Mouse (Mus musculus): Measurements from ENCODE around the gene Aqp1. TPM values are rescaled to one million over a fixed set of nuclear protein-coding genes. Genes with fewer than 3 reads are reported as not detected.

Aqp1 gene
- polyA plus RNA-seq, 1 experiment from 2014 or later, result 6.5 TPM

GRCm38 (mm10) chr6:55326299-55326698 lies 9.9 kb upstream of the Aqp1 start:
- H3K36me3 ChIP-seq (replicated peaks; ENCODE audit: control insufficient read depth, insufficient read depth), result no peaks in the 10 kb centered on the region
- WGBS, result 82% methylated on average over 4 of the region's 4 CpGs
- no peak overlapping the region for H3K4me3 ChIP-seq (replicated peaks; ENCODE audit: low read length)
- no peaks in the 10 kb centered on the region for H3K4me1 ChIP-seq (replicated peaks; ENCODE audit: control insufficient read depth, insufficient read depth, low read length)
- ATAC-seq (ENCODE audit: low FRiP score) (no peak), DNase-seq (ENCODE audit: low spot score) (no peak)
- H3K4me2 ChIP-seq (replicated peaks), result no peak overlapping the region
- no peak overlapping the region for H3K27ac ChIP-seq
- no peaks in the 10 kb centered on the region for H3K27me3 ChIP-seq (ENCODE audit: control insufficient read depth, insufficient read depth, low read length)
- H3K9ac ChIP-seq, result no peak overlapping the region
- no peaks in the 10 kb centered on the region for H3K9me3 ChIP-seq (ENCODE audit: control insufficient read depth, low read length)

GRCm38 (mm10) chr6:55327326-55327725 lies 8.9 kb upstream of the Aqp1 start:
- no peak for DNase-seq (ENCODE audit: low spot score)
- H3K4me1 ChIP-seq (replicated peaks; ENCODE audit: control insufficient read depth, insufficient read depth, low read length), result peaks cover 9% of the 10 kb centered on the region; the same call in 1 of the 2 replicates
- no peak overlapping the region for H3K4me2 ChIP-seq (replicated peaks)
- no peak overlapping the region for H3K9ac ChIP-seq
- ATAC-seq (ENCODE audit: low FRiP score), result no peak
- H3K27me3 ChIP-seq (ENCODE audit: control insufficient read depth, insufficient read depth, low read length), result no peaks in the 10 kb centered on the region
- no peak overlapping the region for H3K27ac ChIP-seq
- no peaks in the 10 kb centered on the region for H3K9me3 ChIP-seq (ENCODE audit: control insufficient read depth, low read length)
- no peaks in the 10 kb centered on the region for H3K36me3 ChIP-seq (replicated peaks; ENCODE audit: control insufficient read depth, insufficient read depth)
- no peak overlapping the region for H3K4me3 ChIP-seq (replicated peaks; ENCODE audit: low read length)
- WGBS, result 87% methylated on average over 13 of the region's 13 CpGs

GRCm38 (mm10) chr6:55328179-55328578 lies 8.1 kb upstream of the Aqp1 start:
- no peaks in the 10 kb centered on the region for H3K9me3 ChIP-seq (ENCODE audit: control insufficient read depth, low read length)
- H3K4me1 ChIP-seq (replicated peaks; ENCODE audit: control insufficient read depth, insufficient read depth, low read length), result peaks cover 15% of the 10 kb centered on the region; the same call in 1 of the 2 replicates
- no peak overlapping the region for H3K27ac ChIP-seq
- no peaks in the 10 kb centered on the region for H3K27me3 ChIP-seq (ENCODE audit: control insufficient read depth, insufficient read depth, low read length)
- no peak overlapping the region for H3K4me3 ChIP-seq (replicated peaks; ENCODE audit: low read length)
- ATAC-seq (ENCODE audit: low FRiP score) (no peak), DNase-seq (ENCODE audit: low spot score) (no peak)
- 80% methylated on average over 4 of the region's 4 CpGs for WGBS
- no peaks in the 10 kb centered on the region for H3K36me3 ChIP-seq (replicated peaks; ENCODE audit: control insufficient read depth, insufficient read depth)
- H3K4me2 ChIP-seq (replicated peaks), result no peak overlapping the region
- no peak overlapping the region for H3K9ac ChIP-seq

GRCm38 (mm10) chr6:55331315-55331714 lies 4.9 kb upstream of the Aqp1 start:
- H3K4me2 ChIP-seq (replicated peaks), result no peak overlapping the region
- H3K27me3 ChIP-seq (ENCODE audit: control insufficient read depth, insufficient read depth, low read length), result no peaks in the 10 kb centered on the region
- WGBS, result 61% methylated on average over 6 of the region's 6 CpGs
- H3K4me1 ChIP-seq (replicated peaks; ENCODE audit: control insufficient read depth, insufficient read depth, low read length), result peaks cover 24% of the 10 kb centered on the region; the same call in 1 of the 2 replicates
- no peak overlapping the region for H3K9ac ChIP-seq
- no peak overlapping the region for H3K27ac ChIP-seq
- ATAC-seq (ENCODE audit: low FRiP score) (no peak), DNase-seq (ENCODE audit: low spot score) (no peak)
- H3K9me3 ChIP-seq (ENCODE audit: control insufficient read depth, low read length), result no peaks in the 10 kb centered on the region
- no peaks in the 10 kb centered on the region for H3K36me3 ChIP-seq (replicated peaks; ENCODE audit: control insufficient read depth, insufficient read depth)
- H3K4me3 ChIP-seq (replicated peaks; ENCODE audit: low read length), result no peak overlapping the region

- no peaks in the 10 kb centered on the region for H3K9me3 ChIP-seq (ENCODE audit: control insufficient read depth, low read length)
- peaks cover 25% of the 10 kb centered on the region; the same call in 1 of the 2 replicates for H3K4me1 ChIP-seq (replicated peaks; ENCODE audit: control insufficient read depth, insufficient read depth, low read length)
- no peak overlapping the region for H3K4me3 ChIP-seq (replicated peaks; ENCODE audit: low read length)
- H3K4me2 ChIP-seq (replicated peaks), result no peak overlapping the region
- peak; percentile 26 for DNase-seq (ENCODE audit: low spot score)
- WGBS, result 54% methylated on average over 5 of the region's 5 CpGs
- H3K27ac ChIP-seq, result no peak overlapping the region
- no peak overlapping the region for H3K9ac ChIP-seq
- no peaks in the 10 kb centered on the region for H3K36me3 ChIP-seq (replicated peaks; ENCODE audit: control insufficient read depth, insufficient read depth)
- H3K27me3 ChIP-seq (ENCODE audit: control insufficient read depth, insufficient read depth, low read length), result no peaks in the 10 kb centered on the region
- no peak for ATAC-seq (ENCODE audit: low FRiP score)
These were observed 4.0 kb upstream of the Aqp1 start for GRCm38 (mm10) chr6:55332100-55332772.

GRCm38 (mm10) chr6:55332773-55333109 lies 3.5 kb upstream of the Aqp1 start:
- H3K4me3 ChIP-seq (replicated peaks; ENCODE audit: low read length), result no peak overlapping the region
- H3K4me2 ChIP-seq (replicated peaks), result no peak overlapping the region
- 56% methylated on average over 6 of the region's 6 CpGs for WGBS
- H3K27ac ChIP-seq, result no peak overlapping the region; the same call in 1 of the 2 replicates
- H3K27me3 ChIP-seq (ENCODE audit: control insufficient read depth, insufficient read depth, low read length), result no peaks in the 10 kb centered on the region
- H3K36me3 ChIP-seq (replicated peaks; ENCODE audit: control insufficient read depth, insufficient read depth), result no peaks in the 10 kb centered on the region
- no peak overlapping the region for H3K9ac ChIP-seq
- DNase-seq (ENCODE audit: low spot score) (peak; percentile 41), ATAC-seq (ENCODE audit: low FRiP score) (peak; percentile 51; the same call in 1 of the 2 replicates)
- no peaks in the 10 kb centered on the region for H3K9me3 ChIP-seq (ENCODE audit: control insufficient read depth, low read length)
- peaks cover 25% of the 10 kb centered on the region; the same call in 1 of the 2 replicates for H3K4me1 ChIP-seq (replicated peaks; ENCODE audit: control insufficient read depth, insufficient read depth, low read length)

- DNase-seq (ENCODE audit: low spot score) (no peak), ATAC-seq (ENCODE audit: low FRiP score) (no peak)
- H3K9me3 ChIP-seq (ENCODE audit: control insufficient read depth, low read length), result no peaks in the 10 kb centered on the region
- H3K36me3 ChIP-seq (replicated peaks; ENCODE audit: control insufficient read depth, insufficient read depth), result no peaks in the 10 kb centered on the region
- H3K27ac ChIP-seq, result no peak overlapping the region
- 84% methylated on average over 5 of the region's 5 CpGs for whole genome bisulfite sequencing
- no peaks in the 10 kb centered on the region for H3K27me3 ChIP-seq (ENCODE audit: control insufficient read depth, insufficient read depth, low read length)
- no peak overlapping the region for H3K4me3 ChIP-seq (replicated peaks; ENCODE audit: low read length)
- no peak overlapping the region for H3K9ac ChIP-seq
- H3K4me2 ChIP-seq (replicated peaks), result no peak overlapping the region
- H3K4me1 ChIP-seq (replicated peaks; ENCODE audit: control insufficient read depth, insufficient read depth, low read length), result peaks cover 20% of the 10 kb centered on the region; the same call in 1 of the 2 replicates
These were observed 1.0 kb downstream of the Aqp1 start for GRCm38 (mm10) chr6:55337242-55337641.

GRCm38 (mm10) chr6:55338077-55338476 lies 1.8 kb downstream of the Aqp1 start:
- DNase-seq (ENCODE audit: low spot score), result no peak
- 0 out of 2 replicates have a peak, but pooled peaks cover 13% of the 10 kb centered on the region for H3K4me1 ChIP-seq (replicated peaks; ENCODE audit: control insufficient read depth, insufficient read depth, low read length)
- H3K9me3 ChIP-seq (ENCODE audit: control insufficient read depth, low read length), result no peaks in the 10 kb centered on the region
- H3K4me2 ChIP-seq (replicated peaks), result no peak overlapping the region
- H3K36me3 ChIP-seq (replicated peaks; ENCODE audit: control insufficient read depth, insufficient read depth), result no peaks in the 10 kb centered on the region
- H3K4me3 ChIP-seq (replicated peaks; ENCODE audit: low read length), result no peak overlapping the region
- 60% methylated on average over 6 of the region's 6 CpGs for WGBS
- no peaks in the 10 kb centered on the region for H3K27me3 ChIP-seq (ENCODE audit: control insufficient read depth, insufficient read depth, low read length)
- no peak for ATAC-seq (ENCODE audit: low FRiP score)
- no peak overlapping the region for H3K9ac ChIP-seq
- no peak overlapping the region for H3K27ac ChIP-seq

- Histone ChIP-seq H3K27me3 (ENCODE audit: control insufficient read depth, insufficient read depth, low read length) (no peaks in the 10 kb centered on the region), H3K4me1 (replicated peaks; ENCODE audit: control insufficient read depth, insufficient read depth, low read length) (0 out of 2 replicates have a peak, but pooled peaks cover 13% of the 10 kb centered on the region), H3K4me2 (replicated peaks) (no peak overlapping the region), H3K36me3 (replicated peaks; ENCODE audit: control insufficient read depth, insufficient read depth) (no peaks in the 10 kb centered on the region), H3K4me3 (replicated peaks; ENCODE audit: low read length) (no peak overlapping the region), H3K9me3 (ENCODE audit: control insufficient read depth, low read length) (no peaks in the 10 kb centered on the region), H3K9ac (no peak overlapping the region), H3K27ac (no peak overlapping the region)
- no peak for DNase-seq (ENCODE audit: low spot score)
- 84% methylated on average over 9 of the region's 9 CpGs for WGBS
- no peak for ATAC-seq (ENCODE audit: low FRiP score)
These were observed 2.9 kb downstream of the Aqp1 start for GRCm38 (mm10) chr6:55338934-55339825.
